Mouse (Mus musculus) MEL (cell line): Measurements from ENCODE around the gene Cmklr1. TPM values are rescaled to one million over a fixed set of nuclear protein-coding genes. Genes with fewer than 3 reads are reported as not detected.

ENCODE experiments used
- DNase-seq: peaks from one replicate; pipeline ENCODE4 v3.0.0; 2011; ENCODE audit warnings: low read depth, low spot score
- H3K27ac ChIP-seq: 2 replicates; pipeline ENCODE4 v1.5.1; 2012; ENCODE audit warnings: low read depth, mild to moderate bottlenecking, control low read depth, low read length, moderate library complexity; ENCODE audit not compliant: control insufficient read depth
- H3K27me3 ChIP-seq, 2 experiments: fragments of 150-350 bp in 1 of 2; sonication (generic) in 1 of 2; 2 replicates each; pipeline ENCODE4 v1.6.1; 2012; ENCODE audit warnings: low read length in 2 of 2, mild to moderate bottlenecking in 2 of 2, improper control_type of control experiment in 1 of 2, moderate library complexity in 1 of 2; ENCODE audit not compliant: insufficient read depth in 2 of 2, control insufficient read depth in 1 of 2
- H3K36me3 ChIP-seq, 2 experiments: 2 replicates each; pipeline ENCODE4 v1.6.1; 2012 to 2014; ENCODE audit warnings: low read length in 2 of 2, improper control_type of control experiment in 1 of 2, inconsistent platforms in 1 of 2, mild to moderate bottlenecking in 1 of 2; ENCODE audit not compliant: insufficient read depth in 2 of 2, control insufficient read depth in 1 of 2
- H3K4me1 ChIP-seq, 2 experiments: fragments of 150-350 bp in 1 of 2; sonication (generic) in 1 of 2; 2 replicates each; pipeline ENCODE4 v1.6.1; 2012; ENCODE audit warnings: low read length in 2 of 2, improper control_type of control experiment in 1 of 2, mild to moderate bottlenecking in 1 of 2; ENCODE audit not compliant: insufficient read depth in 2 of 2, control insufficient read depth in 1 of 2
- H3K4me3 ChIP-seq, 2 experiments: fragments of 150-350 bp in 1 of 2; sonication (generic) in 1 of 2; 2 replicates each; pipeline ENCODE4 v1.5.1; 2012; ENCODE audit warnings: low read depth in 2 of 2, low read length in 2 of 2, mild to moderate bottlenecking in 2 of 2, moderate library complexity in 2 of 2, control low read depth in 1 of 2, improper control_type of control experiment in 1 of 2; ENCODE audit not compliant: control insufficient read depth in 1 of 2, insufficient read depth in 1 of 2
- H3K79me2 ChIP-seq: 2 replicates; pipeline ENCODE4 v1.6.1; 2012; ENCODE audit warnings: mild to moderate bottlenecking, low read length, moderate library complexity; ENCODE audit not compliant: control insufficient read depth, poor library complexity, insufficient read depth
- H3K9ac ChIP-seq: 2 replicates; pipeline ENCODE4 v1.6.1; 2012; ENCODE audit warnings: low read depth, mild to moderate bottlenecking, control low read depth, low read length, moderate library complexity; ENCODE audit not compliant: control insufficient read depth, poor library complexity, severe bottlenecking
- H3K9me3 ChIP-seq: fragments of 150-350 bp; sonication (generic); replicated peaks from 2 replicates; pipeline ENCODE4 v1.6.1; 2012; ENCODE audit warnings: mild to moderate bottlenecking, low read length, improper control_type of control experiment, moderate library complexity; ENCODE audit not compliant: insufficient read depth
- BHLHE40 ChIP-seq: IDR thresholded peaks from 2 replicates; pipeline ENCODE4 v1.6.1; 2012; ENCODE audit warnings: low read depth, mild to moderate bottlenecking, inconsistent platforms, low read length, improper control_type of control experiment, borderline replicate concordance
- CHD1 ChIP-seq: IDR thresholded peaks from 2 replicates; pipeline ENCODE4 v1.6.1; 2012; ENCODE audit warnings: low read depth, mild to moderate bottlenecking, inconsistent platforms, low read length, improper control_type of control experiment
- CHD2 ChIP-seq: IDR thresholded peaks from 2 replicates; pipeline ENCODE4 v1.6.1; 2011; ENCODE audit warnings: low read length, improper control_type of control experiment
- CTCF ChIP-seq, 3 experiments: IDR thresholded peaks in 2 of 3; conservative IDR thresholded peaks in 1 of 3; 2 replicates each; pipeline ENCODE4 v1.5.1; 2011 to 2012; ENCODE audit warnings: low read length in 3 of 3, low read depth in 2 of 3, mild to moderate bottlenecking in 2 of 3, improper control_type of control experiment in 1 of 3, inconsistent platforms in 1 of 3, mixed read lengths in 1 of 3, moderate library complexity in 1 of 3; ENCODE audit not compliant: control insufficient read depth in 1 of 3, insufficient read depth in 1 of 3, poor library complexity in 1 of 3, severe bottlenecking in 1 of 3
- ELF1 ChIP-seq: IDR thresholded peaks from 2 replicates; pipeline ENCODE4 v1.6.1; 2014; ENCODE audit warnings: low read depth, mild to moderate bottlenecking, inconsistent platforms, low read length, improper control_type of control experiment, moderate library complexity
- ETS1 ChIP-seq: IDR thresholded peaks from 2 replicates; pipeline ENCODE4 v1.6.1; 2012; ENCODE audit warnings: low read depth, mild to moderate bottlenecking, inconsistent platforms, low read length, improper control_type of control experiment, moderate library complexity
- GATA1 ChIP-seq: IDR thresholded peaks from 2 replicates; pipeline ENCODE4 v1.6.1; 2011; ENCODE audit warnings: low read depth, low read length, improper control_type of control experiment
- HCFC1 ChIP-seq: IDR thresholded peaks from 2 replicates; pipeline ENCODE4 v1.6.1; 2012; ENCODE audit warnings: low read depth, mild to moderate bottlenecking, inconsistent platforms, low read length, improper control_type of control experiment, moderate library complexity
- JUND ChIP-seq: IDR thresholded peaks from 2 replicates; pipeline ENCODE4 v1.6.1; 2011; ENCODE audit warnings: low read depth, mild to moderate bottlenecking, improper control_type of control experiment, low read length
- MAZ ChIP-seq: IDR thresholded peaks from 2 replicates; pipeline ENCODE4 v1.6.1; 2012; ENCODE audit warnings: low read depth, mild to moderate bottlenecking, inconsistent platforms, low read length, improper control_type of control experiment
- NELFE ChIP-seq: IDR thresholded peaks from 2 replicates; pipeline ENCODE4 v1.6.1; 2011; ENCODE audit warnings: low read depth, low read length, improper control_type of control experiment
- POLR2AphosphoS2 ChIP-seq: IDR thresholded peaks from 2 replicates; pipeline ENCODE4 v1.6.1; 2011; ENCODE audit warnings: low read length, improper control_type of control experiment
- POLR2AphosphoS5 ChIP-seq: IDR thresholded peaks from 2 replicates; pipeline ENCODE4 v1.6.1; 2012; ENCODE audit warnings: low read depth, borderline replicate concordance, mild to moderate bottlenecking, inconsistent platforms, low read length, moderate library complexity, mixed read lengths
- RAD21 ChIP-seq: IDR thresholded peaks from 2 replicates; pipeline ENCODE4 v1.6.1; 2011; ENCODE audit warnings: mild to moderate bottlenecking, low read depth, low read length, improper control_type of control experiment
- RCOR1 ChIP-seq: IDR thresholded peaks from 2 replicates; pipeline ENCODE4 v1.6.1; 2012; ENCODE audit warnings: low read depth, mild to moderate bottlenecking, inconsistent platforms, low read length, improper control_type of control experiment
- SIN3A ChIP-seq: IDR thresholded peaks from 2 replicates; pipeline ENCODE4 v1.6.1; 2012; ENCODE audit warnings: low read length, improper control_type of control experiment, inconsistent platforms
- USF1 ChIP-seq: IDR thresholded peaks from 2 replicates; pipeline ENCODE4 v1.6.1; 2014; ENCODE audit warnings: low read depth, mild to moderate bottlenecking, inconsistent platforms, low read length, improper control_type of control experiment, moderate library complexity
- USF2 ChIP-seq, 2 experiments: IDR thresholded peaks; 2 replicates each; pipeline ENCODE4 v1.6.1; 2011 to 2012; ENCODE audit warnings: improper control_type of control experiment in 2 of 2, low read length in 2 of 2, borderline replicate concordance in 1 of 2, inconsistent platforms in 1 of 2, low read depth in 1 of 2, mild to moderate bottlenecking in 1 of 2; ENCODE audit not compliant: insufficient read depth in 1 of 2
- ZC3H11A ChIP-seq: IDR thresholded peaks from 2 replicates; pipeline ENCODE4 v1.6.1; 2012; ENCODE audit warnings: low read depth, mild to moderate bottlenecking, inconsistent platforms, low read length, improper control_type of control experiment
- ZMIZ1 ChIP-seq: IDR thresholded peaks from 2 replicates; pipeline ENCODE4 v1.6.1; 2012; ENCODE audit warnings: low read depth, mild to moderate bottlenecking, inconsistent platforms, low read length, improper control_type of control experiment, moderate library complexity
- ZNF384 ChIP-seq: IDR thresholded peaks from 2 replicates; pipeline ENCODE4 v1.6.1; 2012; ENCODE audit warnings: low read depth, mild to moderate bottlenecking, inconsistent platforms, low read length, improper control_type of control experiment
- polyA plus RNA-seq, 2 experiments: library from polyadenylated mRNA; stranded (reverse) in 1 of 2; unstranded in 1 of 2; fragments of >175 nt in 1 of 2; fragments of >200 nt in 1 of 2; gene quantifications; 2 replicates each; pipeline versions ENCODE4 v1.2.1 to v1.2.4; 2012; ENCODE audit warnings: low replicate concordance in 2 of 2, low read depth in 1 of 2; ENCODE audit not compliant: insufficient read length in 2 of 2, insufficient read depth in 1 of 2, missing spikeins in 1 of 2
- total RNA-seq: library from RNA; depleted of rRNA; stranded (reverse); fragments of 300-350 nt; gene quantifications from 2 replicates; pipeline ENCODE4 v1.2.3, GENCODE M21; 2012

Gene Cmklr1
- total and polyA plus RNA-seq, 3 experiments: not detected

DNA sequence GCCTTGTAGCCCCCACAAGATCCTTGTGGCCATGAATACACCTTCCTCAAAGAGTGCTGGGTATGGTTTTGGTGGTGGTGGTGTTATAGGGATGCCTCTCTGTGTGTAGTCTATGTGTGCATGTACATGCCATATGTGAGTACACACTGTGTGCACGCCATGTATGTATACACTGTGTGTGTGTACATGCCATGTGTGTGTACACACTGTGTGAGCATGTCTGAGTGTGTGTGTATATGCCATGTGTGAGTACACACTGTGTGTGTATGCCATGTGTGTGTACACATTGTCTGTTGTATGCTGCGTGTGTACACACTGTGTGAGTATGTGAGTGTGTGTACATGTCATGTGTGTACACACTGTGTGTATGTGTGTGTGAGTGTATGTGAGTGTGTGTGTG lies 40.6 kb upstream of the Cmklr1 start:
- no peak for DNase-seq
- Histone ChIP-seq H3K9ac (no peak overlapping the region), H3K79me2 (no peaks in the 10 kb centered on the region), H3K9me3 (no peaks in the 10 kb centered on the region), H3K27me3 (no peaks in the 10 kb centered on the region), H3K36me3 (no peaks in the 10 kb centered on the region), H3K4me3 (no peak overlapping the region), H3K27ac (no peak overlapping the region), H3K4me1 (no peaks in the 10 kb centered on the region)
- no peak for TF ChIP-seq ZNF384
- no peak for TF ChIP-seq JUND
- 0 out of 2 replicates have a peak, but pooled peaks have one; percentile 43 for TF ChIP-seq POLR2AphosphoS5
- TF ChIP-seq CTCF (IDR thresholded peaks at IDR 0.05 in 2 of 3, conservative IDR thresholded peaks at IDR 0.05 in 1 of 3; ENCODE audit: control insufficient read depth in 1 of 3, insufficient read depth in 1 of 3, low read depth in 2 of 3, low read length in 3 of 3, poor library complexity in 1 of 3, severe bottlenecking in 1 of 3): no peak
- no peak for TF ChIP-seq USF2 (IDR thresholded peaks at IDR 0.05; ENCODE audit: borderline replicate concordance in 1 of 2, insufficient read depth in 1 of 2, low read depth in 1 of 2, low read length in 2 of 2)
- TF ChIP-seq MAZ: no peak

DNA sequence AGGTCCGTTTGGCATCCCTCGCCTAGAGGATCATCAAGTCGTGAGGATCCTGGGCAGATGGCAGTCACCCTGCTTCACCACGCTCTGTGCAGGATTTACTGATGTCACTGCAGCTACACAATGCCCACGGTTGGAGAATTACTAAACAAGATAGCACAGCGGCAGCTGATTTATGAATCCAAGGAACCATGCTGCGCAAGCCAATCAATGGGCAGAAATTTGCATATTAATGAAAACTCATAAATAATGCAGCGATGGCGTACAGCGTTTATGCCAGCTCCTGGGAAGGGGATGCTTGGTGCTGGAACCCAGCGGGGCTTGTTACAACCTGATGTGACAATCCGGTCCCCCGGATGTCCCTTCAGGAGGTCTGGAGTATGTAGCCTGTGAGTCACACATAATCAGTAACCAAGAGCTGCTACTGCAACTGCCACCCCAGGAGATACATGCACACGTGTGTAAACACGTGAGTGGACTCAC lies 39.9 kb upstream of the Cmklr1 start:
- no peaks in the 10 kb centered on the region for H3K27me3 ChIP-seq
- TF ChIP-seq POLR2AphosphoS2 (no peak), ZNF384 (no peak), CHD1 (no peak), RCOR1 (no peak), USF1 (no peak), CHD2 (no peak), SIN3A (no peak), MAZ (no peak), RAD21 (no peak), ZMIZ1 (no peak), ETS1 (no peak), BHLHE40 (no peak), NELFE (no peak), GATA1 (no peak), ZC3H11A (no peak), HCFC1 (no peak), ELF1 (no peak)
- no peak overlapping the region for H3K4me3 ChIP-seq
- H3K27ac ChIP-seq: no peak overlapping the region
- DNase-seq: no peak
- no peak overlapping the region for H3K9ac ChIP-seq
- no peaks in the 10 kb centered on the region for H3K79me2 ChIP-seq
- H3K36me3 ChIP-seq: no peaks in the 10 kb centered on the region
- no peaks in the 10 kb centered on the region for H3K9me3 ChIP-seq
- H3K4me1 ChIP-seq: no peaks in the 10 kb centered on the region
